Mouse (Mus musculus) spleen, adult 10 weeks (tissue): ENCODE measurements around the gene Sh3bgrl3. TPM values are rescaled to one million over a fixed set of nuclear protein-coding genes. Genes with fewer than 3 reads are reported as not detected.

Source experiments
- polyA plus RNA-seq: library from polyadenylated mRNA; stranded (reverse); fragments of 350-450 nt; fragmentation: Illumina TruSeq; extraction: RNeasy Lipid Tissue Mini Kit (QIAGEN cat#74804); gene quantifications from one replicate; pipeline ENCODE4 v1.2.3, GENCODE M21; 2015; ENCODE audit warnings: low replicate concordance; ENCODE audit not compliant: insufficient read depth

The Sh3bgrl3 gene
- 432 TPM for polyA plus RNA-seq

GRCm38 (mm10) chr4:134128221-134128982 is at the start of gene Sh3bgrl3:
Gene Sh3bgrl3, minus strand, starts transcription at chr4:134128789.

GRCm38 (mm10) chr4:134101979-134102741 is 26.4 kb downstream of the Sh3bgrl3 start, which contains the start of gene Ubxn11:
Gene Ubxn11, plus strand, starts transcription at chr4:134102570.

GRCm38 (mm10) chr4:134094923-134095547 is 33.6 kb downstream of the Sh3bgrl3 start, which contains the start of gene Cd52:
Gene Cd52, minus strand, starts transcription at chr4:134095082.

Other genes starting within 250 kb of the Sh3bgrl3 start
- gene Rps6ka1, start 241.0 kb downstream of the Sh3bgrl3 start, polyA plus RNA-seq = 51.2 TPM
- gene Hmgn2, start 160.1 kb downstream of the Sh3bgrl3 start, polyA plus RNA-seq = 366 TPM
- gene Dhdds, start 127.9 kb downstream of the Sh3bgrl3 start, polyA plus RNA-seq = 21.6 TPM
- 0.08 TPM for gene Lin28a, start 109.9 kb downstream of the Sh3bgrl3 start, polyA plus RNA-seq
- 0.95 TPM for gene Zfp683, start 75.0 kb downstream of the Sh3bgrl3 start, polyA plus RNA-seq
- 3.5 TPM for gene Crybg2, start 68.0 kb downstream of the Sh3bgrl3 start, polyA plus RNA-seq
- 2,441 TPM for gene Cd52, start 33.7 kb downstream of the Sh3bgrl3 start, polyA plus RNA-seq
- 10.4 TPM for gene Ubxn11, start 26.2 kb downstream of the Sh3bgrl3 start, polyA plus RNA-seq
- gene Cep85, start 58.3 kb upstream of the Sh3bgrl3 start, polyA plus RNA-seq = 23.9 TPM
- gene Gm7534, start 74.2 kb upstream of the Sh3bgrl3 start, polyA plus RNA-seq = not detected
- gene Catsper4, start 98.6 kb upstream of the Sh3bgrl3 start, polyA plus RNA-seq = not detected
- gene Cnksr1, start 109.6 kb upstream of the Sh3bgrl3 start, polyA plus RNA-seq = not detected
- not detected for gene E130218I03Rik, start 114.9 kb upstream of the Sh3bgrl3 start, polyA plus RNA-seq
- gene Zfp593, start 116.8 kb upstream of the Sh3bgrl3 start, polyA plus RNA-seq = 4.3 TPM
- gene Gm30191, start 118.1 kb upstream of the Sh3bgrl3 start, polyA plus RNA-seq = not detected
- 0.26 TPM for gene Grrp1, start 125.3 kb upstream of the Sh3bgrl3 start, polyA plus RNA-seq
- gene Pdik1l, start 159.1 kb upstream of the Sh3bgrl3 start, polyA plus RNA-seq = 22.6 TPM
- gene Trim63, start 186.3 kb upstream of the Sh3bgrl3 start, polyA plus RNA-seq = 0.50 TPM
- 2.0 TPM for gene Slc30a2, start 214.4 kb upstream of the Sh3bgrl3 start, polyA plus RNA-seq